In the genomic region with DNA sequence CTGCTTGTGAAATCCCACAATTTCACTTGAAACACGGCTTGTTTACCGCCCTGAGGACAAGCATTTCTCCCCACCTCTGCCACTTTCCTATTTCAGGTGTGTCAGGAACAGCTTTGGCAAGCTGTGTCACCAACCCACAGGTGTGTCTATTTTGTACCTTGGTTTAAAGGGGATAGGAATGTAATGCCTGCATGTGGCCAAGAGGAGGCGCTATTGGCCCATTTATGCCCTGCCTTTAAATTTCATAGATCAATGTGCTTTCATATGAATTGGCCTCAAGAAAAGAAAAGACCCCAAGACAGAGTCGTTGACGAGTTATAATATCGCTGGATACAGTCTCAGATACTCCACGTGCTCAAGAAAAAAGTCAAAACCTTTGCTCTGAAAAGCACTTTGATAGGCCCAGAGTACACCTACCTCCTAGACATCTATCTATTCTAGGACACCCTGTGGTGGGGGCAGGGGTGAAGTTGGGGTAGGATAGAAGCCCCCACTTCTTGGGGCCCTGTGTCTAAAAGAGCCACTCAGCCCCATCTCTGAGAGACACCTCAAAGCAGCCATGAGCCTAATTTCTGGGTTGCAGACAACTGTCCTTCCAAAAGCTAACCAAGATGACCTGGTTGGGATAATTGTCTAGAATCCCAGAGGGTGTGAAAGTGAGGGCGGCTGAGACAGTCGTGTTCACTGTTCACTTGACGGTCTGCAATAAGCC, we compare ENCODE assay signal across 10 mouse cellular contexts. TPM values are rescaled to one million over a fixed set of nuclear protein-coding genes. Genes with fewer than 3 reads are reported as not detected.
DNase-seq lines count a peak whose midpoint lies in the region; ATAC-seq lines count a peak whose summit lies in the region.
"Had no signal": no experiment of that assay in that cellular context is flagged by ENCODE, and none has a peak within 500 bp of the region (broad histone marks: within the 10 kb centered on the region; RNA-seq: fewer than 3 reads in every experiment).

No protein-coding gene starts in this region.

- no peak for ATAC-seq in hindbrain, embryonic 14.5 days (ENCODE audit: low FRiP score)
- no peak for ATAC-seq in neural tube, embryonic 15.5 days (ENCODE audit: low FRiP score)

- H3K27me3 ChIP-seq in hindbrain, embryonic 10.5 days (ENCODE audit: insufficient read depth, poor library complexity, severe bottlenecking), result no peaks in the 10 kb centered on the region
- no peaks in the 10 kb centered on the region for H3K27me3 ChIP-seq in hindbrain, embryonic 14.5 days (ENCODE audit: control insufficient read depth, insufficient read depth, low read length)
- H3K27me3 ChIP-seq in neural tube, embryonic 15.5 days (replicated peaks), result no peaks in the 10 kb centered on the region; the same call in 1 of the 2 replicates
- H3K27me3 ChIP-seq: embryonic facial prominence, embryonic 13.5 days; heart, embryonic 12.5 days had no signal

- H3K27ac ChIP-seq in hindbrain, embryonic 10.5 days, result no peak overlapping the region
- no peak overlapping the region for H3K27ac ChIP-seq in hindbrain, embryonic 14.5 days
- no peak overlapping the region for H3K27ac ChIP-seq in neural tube, embryonic 15.5 days (replicated peaks)
- H3K27ac ChIP-seq: embryonic facial prominence, embryonic 13.5 days had no signal

- DNase-seq in hindbrain, embryonic 10.5 days (ENCODE audit: low spot score), result peak; percentile 25
- DNase-seq in hindbrain, embryonic 14.5 days (ENCODE audit: low spot score), result no peak
- DNase-seq in neural tube, embryonic 10.5 days (ENCODE audit: extremely low spot score, low spot score), result peak; percentile 32
- DNase-seq in c-Kit-positive CD71-negative TER-119-negative erythroid progenitor cells, embryonic 14.5 days (ENCODE audit: low read depth), result peak; percentile 41
- DNase-seq in retina, postnatal 1 day, result peak; percentile 30
- DNase-seq in right cerebral cortex, postnatal 36 days (ENCODE audit: low spot score in 2 of 2), result no peak
- no peak for DNase-seq in left cerebral cortex, postnatal 36 days (ENCODE audit: low spot score in 2 of 2)

- peaks cover 8% of the 10 kb centered on the region for H3K9me3 ChIP-seq in hindbrain, embryonic 10.5 days
- H3K9me3 ChIP-seq in hindbrain, embryonic 14.5 days (ENCODE audit: control insufficient read depth, low read length), result no peaks in the 10 kb centered on the region
- no peaks in the 10 kb centered on the region for H3K9me3 ChIP-seq in neural tube, embryonic 15.5 days (replicated peaks)
- H3K9me3 ChIP-seq: embryonic facial prominence, embryonic 13.5 days had no signal

- H3K4me2 ChIP-seq in hindbrain, embryonic 14.5 days (replicated peaks), result no peak overlapping the region
- no peak overlapping the region for H3K4me2 ChIP-seq in neural tube, embryonic 15.5 days
- H3K4me2 ChIP-seq: embryonic facial prominence, embryonic 13.5 days; heart, embryonic 12.5 days had no signal

- H3K36me3 ChIP-seq in hindbrain, embryonic 10.5 days, result peaks cover 10% of the 10 kb centered on the region; the same call in 1 of the 2 replicates
- H3K36me3 ChIP-seq in hindbrain, embryonic 14.5 days (replicated peaks; ENCODE audit: control insufficient read depth, insufficient read depth), result peaks cover 7% of the 10 kb centered on the region; the same call in 1 of the 2 replicates
- no peaks in the 10 kb centered on the region for H3K36me3 ChIP-seq in neural tube, embryonic 15.5 days
- H3K36me3 ChIP-seq: embryonic facial prominence, embryonic 13.5 days had no signal

- H3K9ac ChIP-seq in hindbrain, embryonic 14.5 days, result no peak overlapping the region
- H3K9ac ChIP-seq in neural tube, embryonic 15.5 days (replicated peaks), result no peak overlapping the region
- H3K9ac ChIP-seq: embryonic facial prominence, embryonic 13.5 days; heart, embryonic 12.5 days had no signal

- intact Hi-C loops in left cerebral cortex, postnatal 36 days (cut with DNase I), result no loop called here

- 46% methylated on average over 10 of the region's 10 CpGs for WGBS in hindbrain, embryonic 10.5 days
- 41% methylated on average over 10 of the region's 10 CpGs for WGBS in hindbrain, embryonic 14.5 days
- WGBS in neural tube, embryonic 15.5 days, result 43% methylated on average over 10 of the region's 10 CpGs

- 0 out of 2 replicates have a peak, but pooled peaks cover 3% of the 10 kb centered on the region for H3K4me1 ChIP-seq in hindbrain, embryonic 10.5 days (replicated peaks)
- H3K4me1 ChIP-seq in hindbrain, embryonic 14.5 days (replicated peaks; ENCODE audit: control insufficient read depth, insufficient read depth, low read length), result no peaks in the 10 kb centered on the region
- H3K4me1 ChIP-seq in neural tube, embryonic 15.5 days, result peaks cover 6% of the 10 kb centered on the region; the same call in 1 of the 2 replicates
- H3K4me1 ChIP-seq: embryonic facial prominence, embryonic 13.5 days had no signal

- no peak overlapping the region for H3K4me3 ChIP-seq in hindbrain, embryonic 10.5 days
- no peak overlapping the region for H3K4me3 ChIP-seq in hindbrain, embryonic 14.5 days (replicated peaks; ENCODE audit: low read length)
- no peak overlapping the region for H3K4me3 ChIP-seq in neural tube, embryonic 15.5 days (replicated peaks)
- H3K4me3 ChIP-seq: embryonic facial prominence, embryonic 13.5 days; heart, embryonic 12.5 days had no signal

RNA-seq across cellular contexts. Expression of gene Eif1b, which starts 9.3 kb away (rescaled TPM):
- 229 and 249 TPM in 2 replicates for polyA plus RNA-seq in hindbrain, embryonic 10.5 days (2016; fragmentation: Nextera tagmentation; extraction: Ambion mirVana)
- 323 TPM in 2 replicates for polyA plus RNA-seq in hindbrain, embryonic 14.5 days (2014; fragmentation: Nextera tagmentation; extraction: Ambion mirVana)
- 297 and 338 TPM in 2 replicates for polyA plus RNA-seq in neural tube, embryonic 15.5 days (2015; fragmentation: Nextera tagmentation; extraction: Ambion mirVana)
- 100 to 1,000 TPM; 149 to 162 TPM for total RNA-seq in left cerebral cortex, postnatal 36 days (2021)

RNA-seq across cellular contexts. Expression of gene Entpd3, which starts 38.3 kb away (rescaled TPM):
- polyA plus RNA-seq in hindbrain, embryonic 10.5 days (2016; fragmentation: Nextera tagmentation; extraction: Ambion mirVana), result 0.25 and 0.41 TPM in 2 replicates
- polyA plus RNA-seq in hindbrain, embryonic 14.5 days (2014; fragmentation: Nextera tagmentation; extraction: Ambion mirVana), result 4.3 and 4.4 TPM in 2 replicates
- polyA plus RNA-seq in neural tube, embryonic 15.5 days (2015; fragmentation: Nextera tagmentation; extraction: Ambion mirVana), result 4.8 and 5.0 TPM in 2 replicates
- total RNA-seq in left cerebral cortex, postnatal 36 days (2021), result 1 to 10 TPM; 5.6 to 8.0 TPM

Comparison
In these comparisons a context has a peak if more than half of its experiments do, and no peak if none do; other contexts are left out.
1. DNase-seq: peak in hindbrain, embryonic 10.5 days (single experiment), neural tube, embryonic 10.5 days (single experiment), c-Kit-positive CD71-negative TER-119-negative erythroid progenitor cells, embryonic 14.5 days (single experiment) and retina, postnatal 1 day (single experiment); none in hindbrain, embryonic 14.5 days (single experiment), right cerebral cortex, postnatal 36 days (0 of 2) and left cerebral cortex, postnatal 36 days (0 of 2).